Mouse (Mus musculus): Measurements from ENCODE around the gene Brcc3.
A peak's percentile ranks its signal among the peaks of the same experiment; 100 is the strongest.

The Brcc3 gene

DNA sequence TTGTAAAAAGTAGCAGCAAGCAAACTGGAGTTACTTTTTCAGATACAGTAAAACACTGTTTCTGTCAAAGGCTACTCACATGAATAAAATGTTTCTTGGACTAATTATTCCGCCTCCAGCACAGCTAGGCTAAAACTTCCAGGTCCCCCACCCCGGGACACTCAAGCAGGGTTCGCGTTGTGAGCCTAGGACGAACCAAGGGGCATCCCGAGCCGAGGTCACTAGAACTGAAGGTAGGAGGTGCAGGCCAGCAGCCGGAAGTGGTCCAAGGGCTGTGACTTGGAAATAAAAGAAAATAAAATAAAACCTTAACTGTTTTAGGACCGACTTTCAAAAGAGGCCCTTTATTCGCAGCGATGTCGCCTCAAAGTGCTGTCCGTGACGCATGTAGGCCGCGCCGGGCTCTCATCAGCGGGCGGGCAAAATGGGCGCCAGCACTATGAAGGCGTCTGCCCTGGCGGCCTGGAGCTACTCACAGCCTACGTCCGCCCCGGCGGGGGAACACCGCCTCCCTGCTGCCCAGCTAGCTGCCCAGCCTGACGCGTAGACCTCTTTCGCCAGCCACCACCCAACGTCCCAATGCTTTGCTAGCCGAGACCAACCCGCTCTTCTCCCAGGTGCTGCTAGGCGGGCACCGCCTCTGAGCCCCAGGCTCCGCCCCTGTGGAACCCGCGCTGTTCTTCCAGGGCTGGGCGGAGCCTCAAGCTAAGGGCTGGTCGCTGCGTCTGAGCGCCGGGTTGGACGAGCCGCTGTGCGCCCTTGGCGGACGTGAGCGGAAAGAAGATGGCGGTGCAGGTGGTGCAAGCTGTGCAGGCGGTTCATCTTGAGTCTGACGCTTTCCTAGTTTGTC is at the start of gene Brcc3, which contains the start of the genes Cmc4 and Mtcp1:
Gene Brcc3, plus strand, starts transcription at position 693 of the 850 bp plus-strand sequence.
Gene Cmc4, minus strand, starts transcription at position 649 of the 850 bp plus-strand sequence.
Gene Mtcp1, minus strand, starts transcription at position 653 of the 850 bp plus-strand sequence.
- peak; percentile 56 to 64 for DNase-seq (ENCODE audit: low spot score in 2 of 2)

GRCm38 (mm10) chrX:75370197-75370596 is 46.2 kb upstream of the Brcc3 start:
- DNase-seq (ENCODE audit: low spot score in 2 of 2): no peak

DNA sequence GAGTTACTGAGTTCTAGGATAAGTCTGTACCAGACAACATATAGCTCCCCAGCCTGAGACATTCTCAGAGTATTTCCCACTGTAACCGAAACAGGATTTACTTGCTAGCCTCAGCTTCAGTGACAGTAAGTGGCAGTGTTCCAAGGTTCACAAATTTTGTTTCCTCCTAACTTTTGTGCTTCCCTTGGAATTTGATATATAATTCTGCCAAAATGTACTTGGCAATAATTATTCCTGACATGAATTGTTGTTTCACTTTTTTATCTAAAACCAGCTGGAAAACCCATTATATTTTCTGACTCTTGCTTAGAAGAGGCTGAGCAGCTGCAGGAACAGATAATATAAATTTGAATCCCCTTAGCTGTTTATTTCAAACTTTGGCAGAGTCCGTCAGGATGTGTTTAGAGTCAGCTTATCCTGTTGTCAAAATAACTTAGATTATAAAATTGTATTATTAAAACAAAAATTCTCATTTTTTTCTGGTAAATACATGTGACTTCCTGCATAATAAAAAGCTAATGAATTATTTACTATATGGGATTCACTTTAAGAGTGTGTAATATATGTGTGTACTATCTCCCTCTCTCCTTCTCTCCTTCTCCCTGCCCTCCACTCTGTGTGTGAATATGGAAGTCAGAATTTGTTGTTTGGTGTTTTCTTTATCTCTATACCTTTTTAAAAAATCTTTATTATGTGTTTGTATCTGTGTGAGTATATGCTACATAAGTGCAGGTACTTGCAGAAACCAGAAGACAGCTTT is 43.6 kb upstream of the Brcc3 start:
- no peak for DNase-seq (ENCODE audit: low spot score in 2 of 2)

- DNase-seq (ENCODE audit: low spot score in 2 of 2): no peak
Measured at GRCm38 (mm10) chrX:75376815-75377214, 39.6 kb upstream of the Brcc3 start.

DNA sequence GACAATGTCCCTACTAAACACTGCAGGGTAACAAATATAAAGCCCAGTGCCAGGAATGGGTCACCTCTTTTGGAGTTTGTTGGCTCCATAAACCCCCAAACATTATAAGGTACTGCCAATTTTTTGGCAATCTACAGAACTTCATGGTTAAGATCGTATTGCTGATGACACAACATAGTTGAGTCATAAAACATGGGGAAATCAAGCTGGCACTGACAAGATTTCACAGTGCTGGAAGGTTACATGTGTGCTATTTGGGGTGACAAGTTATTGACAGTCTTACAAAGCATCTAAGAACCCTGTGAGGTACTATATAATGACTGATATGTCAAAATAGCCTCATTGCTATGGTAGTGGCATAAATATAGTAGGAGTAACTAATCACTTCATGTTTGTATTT is 35.3 kb upstream of the Brcc3 start:
- no peak for DNase-seq (ENCODE audit: low spot score in 2 of 2)

DNA sequence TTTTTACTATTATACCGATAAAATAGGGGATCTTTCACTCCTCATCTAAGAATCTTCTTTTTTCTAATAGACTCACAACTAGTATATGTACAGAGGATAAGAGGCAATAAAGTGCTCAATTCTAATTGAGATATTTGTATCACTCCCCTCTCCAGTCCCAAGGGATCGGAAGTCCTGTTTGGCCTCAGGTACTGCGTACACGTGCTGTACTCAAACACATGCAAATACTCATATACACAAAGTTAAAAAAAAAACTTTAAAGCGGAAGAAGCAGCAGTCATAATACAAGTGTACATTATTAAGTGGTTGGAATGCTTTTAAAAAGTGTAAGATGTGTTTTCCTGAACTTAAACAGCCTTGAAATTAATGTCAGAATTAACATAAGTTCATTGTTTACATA is 34.7 kb upstream of the Brcc3 start:
- no peak for DNase-seq (ENCODE audit: low spot score in 2 of 2)

- peak; percentile 6 to 32 for DNase-seq (ENCODE audit: low spot score in 2 of 2)
Measured at GRCm38 (mm10) chrX:75382195-75382771, 34.1 kb upstream of the Brcc3 start, which contains the start of the genes Fundc2 and F8. Gene Fundc2, plus strand, starts transcription at chrX:75382399. Gene F8, minus strand, starts transcription at chrX:75382615.

DNA sequence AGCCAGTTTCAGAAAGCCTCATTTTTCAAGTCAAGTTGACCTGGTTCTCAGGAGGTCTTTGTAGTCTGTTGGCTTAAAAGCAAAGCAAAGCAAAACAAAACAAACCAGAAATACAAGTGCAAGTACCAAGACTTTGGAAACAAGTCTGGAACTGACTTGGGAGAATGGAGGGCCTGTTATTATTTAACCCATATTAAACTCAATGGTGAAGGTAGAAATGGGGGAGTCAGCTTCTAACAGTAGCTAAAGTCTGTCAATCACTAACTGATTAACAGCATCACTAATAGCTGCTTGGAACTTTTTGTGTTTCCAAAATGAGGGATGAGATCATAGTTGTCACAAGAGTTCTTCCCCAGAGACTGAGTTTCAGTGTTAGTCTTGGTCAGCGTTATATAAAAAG is 17.0 kb upstream of the Brcc3 start:
- no peak for DNase-seq (ENCODE audit: low spot score in 2 of 2)

GRCm38 (mm10) chrX:75402668-75403067 is 13.8 kb upstream of the Brcc3 start:
- no peak for DNase-seq (ENCODE audit: low spot score in 2 of 2)

- DNase-seq (ENCODE audit: low spot score in 2 of 2): no peak
Measured at GRCm38 (mm10) chrX:75403350-75403749, 13.1 kb upstream of the Brcc3 start.

DNA sequence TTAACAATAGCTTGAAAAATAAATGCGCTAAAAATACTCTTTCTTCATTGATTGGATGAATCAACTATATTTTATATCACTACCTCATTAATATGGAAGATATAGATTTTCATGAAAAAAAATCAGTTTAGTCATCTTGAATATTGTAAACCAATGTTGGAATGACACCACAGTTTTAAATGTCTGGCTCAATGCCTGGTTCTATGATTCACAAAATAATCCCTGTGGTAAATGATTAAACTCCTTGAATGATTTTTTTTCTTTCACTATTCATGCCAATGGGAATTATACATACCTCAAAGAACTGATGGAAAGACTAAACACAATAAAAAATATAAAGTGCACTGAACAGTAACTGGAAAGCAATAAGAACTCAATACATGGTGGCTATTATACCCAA is 6.7 kb upstream of the Brcc3 start:
- DNase-seq (ENCODE audit: low spot score in 2 of 2): no peak

GRCm38 (mm10) chrX:75454597-75454996 is 38.2 kb downstream of the Brcc3 start:
- DNase-seq (ENCODE audit: low spot score in 2 of 2): no peak

DNA sequence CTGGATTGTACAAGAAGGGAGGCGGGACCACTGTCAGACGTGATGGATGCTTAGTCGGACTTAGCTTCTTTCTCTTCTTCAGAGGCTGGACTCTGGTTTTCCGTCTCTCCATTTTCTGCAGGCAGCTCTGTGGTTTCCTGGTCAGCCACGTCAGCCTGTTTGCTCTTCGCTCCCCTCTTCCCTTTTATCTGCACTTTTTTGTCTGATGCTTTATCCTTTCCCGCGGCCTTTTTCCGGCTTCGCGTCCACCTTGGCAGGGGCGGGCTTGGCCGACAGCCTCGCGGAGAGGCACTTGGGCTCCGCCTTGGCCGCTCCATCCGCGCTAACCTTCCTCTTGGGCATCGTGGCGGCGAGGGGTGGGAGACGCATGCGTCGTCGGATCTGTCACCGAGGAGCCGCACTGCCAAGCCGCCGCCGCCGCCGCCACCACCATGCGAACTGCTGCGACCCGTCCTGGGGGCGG is 58.8 kb downstream of the Brcc3 start:
- DNase-seq (ENCODE audit: low spot score in 2 of 2): peak; percentile 28 to 39

DNA sequence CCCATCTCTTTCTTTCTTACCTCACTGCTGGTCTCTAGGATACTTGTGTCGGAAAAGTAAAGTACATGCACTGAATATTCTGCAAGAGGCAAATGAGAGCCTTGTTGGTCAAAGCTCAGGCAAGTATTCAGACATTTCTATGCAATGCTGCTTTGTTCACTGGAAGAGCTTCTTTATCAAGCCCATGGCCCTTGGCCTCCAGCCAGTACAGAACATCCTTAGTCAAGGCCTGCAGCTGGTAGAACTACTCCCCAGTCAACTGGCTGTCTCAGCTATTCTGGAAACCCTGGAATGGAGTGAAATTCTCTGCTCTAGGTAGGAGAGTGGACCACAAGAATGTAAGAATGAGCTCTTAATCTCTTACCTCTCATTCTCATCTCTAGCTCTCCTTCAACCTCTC is 73.5 kb downstream of the Brcc3 start:
- DNase-seq (ENCODE audit: low spot score in 2 of 2): no peak

All from frontal cortex, postnatal 25 days (tissue).